Mouse (Mus musculus): Measurements from ENCODE around the gene Spin2-ps6.
"Not testable (repeated sequence)": the region's sequence is repeated elsewhere in the genome, so short reads cannot be mapped to it uniquely, and the experiment has no call there.

Spin2-ps6 gene

DNA sequence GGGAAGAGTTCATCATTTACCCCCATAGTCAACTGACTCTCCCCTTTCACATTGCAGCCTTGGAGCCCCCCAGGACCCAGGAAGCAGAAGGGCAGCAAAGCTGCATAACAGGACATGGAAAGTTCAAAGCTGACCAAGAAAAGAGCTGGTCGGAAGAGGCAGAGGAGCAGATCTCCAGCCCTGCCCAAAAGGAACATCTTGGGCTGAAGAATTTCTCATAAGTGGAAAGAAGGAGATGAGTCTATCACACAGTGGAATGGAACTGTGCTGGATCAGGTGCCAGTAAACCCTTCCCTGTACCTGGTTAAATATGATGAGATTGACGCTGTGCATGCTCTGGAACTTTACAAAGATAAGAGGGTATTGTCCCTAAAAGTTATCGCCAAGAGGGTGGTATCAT is at the start of gene Spin2-ps6:
Gene Spin2-ps6, plus strand, starts transcription at position 301 of the 400 bp plus-strand sequence.
- DNase-seq = not testable (repeated sequence)
